Mouse (Mus musculus) left cerebral cortex, adult 11 months (tissue): Measurements from ENCODE around the gene Cby1.

Experiments used
- DNase-seq: peaks from one replicate; pipeline ENCODE4 v3.0.0; 2022; ENCODE audit warnings: low spot score

The Cby1 gene

GRCm38 (mm10) chr15:79677936-79678335, 18.9 kb downstream of the Cby1 start:
- DNase-seq, result no peak

- no peak for DNase-seq
Observed at GRCm38 (mm10) chr15:79681973-79682372, 23.0 kb downstream of the Cby1 start.

GRCm38 (mm10) chr15:79683146-79683545, 24.1 kb downstream of the Cby1 start:
- DNase-seq, result no peak

GRCm38 (mm10) chr15:79683707-79684465, 24.9 kb downstream of the Cby1 start:
- DNase-seq, result no peak

- DNase-seq, result no peak
Observed at GRCm38 (mm10) chr15:79684616-79685015, 25.6 kb downstream of the Cby1 start.

GRCm38 (mm10) chr15:79685141-79685641, 26.2 kb downstream of the Cby1 start:
- DNase-seq, result no peak

GRCm38 (mm10) chr15:79686046-79686869, 27.3 kb downstream of the Cby1 start:
- no peak for DNase-seq

GRCm38 (mm10) chr15:79687175-79687574, 28.2 kb downstream of the Cby1 start:
- DNase-seq, result no peak

- DNase-seq, result peak; percentile 91
Observed at GRCm38 (mm10) chr15:79687646-79688267, 28.8 kb downstream of the Cby1 start, which contains the start of gene Josd1. Gene Josd1 (minus strand): TSS chr15:79687919.

- DNase-seq, result no peak
Observed at GRCm38 (mm10) chr15:79688268-79688956, 29.4 kb downstream of the Cby1 start.

- DNase-seq, result no peak
Observed at GRCm38 (mm10) chr15:79689662-79690425, 30.8 kb downstream of the Cby1 start.

GRCm38 (mm10) chr15:79690426-79691022, 31.5 kb downstream of the Cby1 start, which contains the start of gene Gtpbp1:
Gene Gtpbp1 (plus strand): TSS chr15:79690845.
- peak; percentile 100 for DNase-seq

GRCm38 (mm10) chr15:79691023-79691508, 32.1 kb downstream of the Cby1 start:
- no peak for DNase-seq

GRCm38 (mm10) chr15:79692334-79692733, 33.3 kb downstream of the Cby1 start:
- no peak for DNase-seq

- no peak for DNase-seq
Observed at GRCm38 (mm10) chr15:79693740-79694139, 34.7 kb downstream of the Cby1 start.

GRCm38 (mm10) chr15:79694512-79694911, 35.5 kb downstream of the Cby1 start:
- no peak for DNase-seq

GRCm38 (mm10) chr15:79695516-79695915, 36.5 kb downstream of the Cby1 start:
- no peak for DNase-seq

GRCm38 (mm10) chr15:79696508-79696907, 37.5 kb downstream of the Cby1 start:
- DNase-seq, result no peak

- no peak for DNase-seq
Observed at GRCm38 (mm10) chr15:79697011-79697410, 38.0 kb downstream of the Cby1 start.

- no peak for DNase-seq
Observed at GRCm38 (mm10) chr15:79697558-79698187, 38.7 kb downstream of the Cby1 start.
